Mouse (Mus musculus) MEL (cell line): ENCODE results near the gene Llcfc1. TPM values are rescaled to one million over a fixed set of nuclear protein-coding genes. Genes with fewer than 3 reads are reported as not detected.
A peak's percentile ranks its signal among the peaks of the same experiment; 100 is the strongest.

Source experiments
- DNase-seq: peaks from one replicate; pipeline ENCODE4 v3.0.0; 2011; ENCODE audit warnings: low read depth, low spot score
- H3K27ac ChIP-seq: 2 replicates; pipeline ENCODE4 v1.5.1; 2012; ENCODE audit warnings: low read depth, mild to moderate bottlenecking, control low read depth, low read length, moderate library complexity; ENCODE audit not compliant: control insufficient read depth
- H3K27me3 ChIP-seq, 2 experiments: fragments of 150-350 bp in 1 of 2; sonication (generic) in 1 of 2; 2 replicates each; pipeline ENCODE4 v1.6.1; 2012; ENCODE audit warnings: low read length in 2 of 2, mild to moderate bottlenecking in 2 of 2, improper control_type of control experiment in 1 of 2, moderate library complexity in 1 of 2; ENCODE audit not compliant: insufficient read depth in 2 of 2, control insufficient read depth in 1 of 2
- H3K36me3 ChIP-seq, 2 experiments: 2 replicates each; pipeline ENCODE4 v1.6.1; 2012 to 2014; ENCODE audit warnings: low read length in 2 of 2, improper control_type of control experiment in 1 of 2, inconsistent platforms in 1 of 2, mild to moderate bottlenecking in 1 of 2; ENCODE audit not compliant: insufficient read depth in 2 of 2, control insufficient read depth in 1 of 2
- H3K4me1 ChIP-seq, 2 experiments: fragments of 150-350 bp in 1 of 2; sonication (generic) in 1 of 2; 2 replicates each; pipeline ENCODE4 v1.6.1; 2012; ENCODE audit warnings: low read length in 2 of 2, improper control_type of control experiment in 1 of 2, mild to moderate bottlenecking in 1 of 2; ENCODE audit not compliant: insufficient read depth in 2 of 2, control insufficient read depth in 1 of 2
- H3K4me3 ChIP-seq, 2 experiments: fragments of 150-350 bp in 1 of 2; sonication (generic) in 1 of 2; 2 replicates each; pipeline ENCODE4 v1.5.1; 2012; ENCODE audit warnings: low read depth in 2 of 2, low read length in 2 of 2, mild to moderate bottlenecking in 2 of 2, moderate library complexity in 2 of 2, control low read depth in 1 of 2, improper control_type of control experiment in 1 of 2; ENCODE audit not compliant: control insufficient read depth in 1 of 2, insufficient read depth in 1 of 2
- H3K79me2 ChIP-seq: 2 replicates; pipeline ENCODE4 v1.6.1; 2012; ENCODE audit warnings: mild to moderate bottlenecking, low read length, moderate library complexity; ENCODE audit not compliant: control insufficient read depth, poor library complexity, insufficient read depth
- H3K9ac ChIP-seq: 2 replicates; pipeline ENCODE4 v1.6.1; 2012; ENCODE audit warnings: low read depth, mild to moderate bottlenecking, control low read depth, low read length, moderate library complexity; ENCODE audit not compliant: control insufficient read depth, poor library complexity, severe bottlenecking
- H3K9me3 ChIP-seq: fragments of 150-350 bp; sonication (generic); replicated peaks from 2 replicates; pipeline ENCODE4 v1.6.1; 2012; ENCODE audit warnings: mild to moderate bottlenecking, low read length, improper control_type of control experiment, moderate library complexity; ENCODE audit not compliant: insufficient read depth
- CHD1 ChIP-seq: IDR thresholded peaks from 2 replicates; pipeline ENCODE4 v1.6.1; 2012; ENCODE audit warnings: low read depth, mild to moderate bottlenecking, inconsistent platforms, low read length, improper control_type of control experiment
- CHD2 ChIP-seq: IDR thresholded peaks from 2 replicates; pipeline ENCODE4 v1.6.1; 2011; ENCODE audit warnings: low read length, improper control_type of control experiment
- CTCF ChIP-seq, 3 experiments: IDR thresholded peaks in 2 of 3; conservative IDR thresholded peaks in 1 of 3; 2 replicates each; pipeline ENCODE4 v1.5.1; 2011 to 2012; ENCODE audit warnings: low read length in 3 of 3, low read depth in 2 of 3, mild to moderate bottlenecking in 2 of 3, improper control_type of control experiment in 1 of 3, inconsistent platforms in 1 of 3, mixed read lengths in 1 of 3, moderate library complexity in 1 of 3; ENCODE audit not compliant: control insufficient read depth in 1 of 3, insufficient read depth in 1 of 3, poor library complexity in 1 of 3, severe bottlenecking in 1 of 3
- ELF1 ChIP-seq: IDR thresholded peaks from 2 replicates; pipeline ENCODE4 v1.6.1; 2014; ENCODE audit warnings: low read depth, mild to moderate bottlenecking, inconsistent platforms, low read length, improper control_type of control experiment, moderate library complexity
- EP300 ChIP-seq, 2 experiments: IDR thresholded peaks; 2 replicates each; pipeline ENCODE4 v1.6.1; 2011; ENCODE audit warnings: improper control_type of control experiment in 2 of 2, low read length in 2 of 2, low read depth in 1 of 2, mild to moderate bottlenecking in 1 of 2
- ETS1 ChIP-seq: IDR thresholded peaks from 2 replicates; pipeline ENCODE4 v1.6.1; 2012; ENCODE audit warnings: low read depth, mild to moderate bottlenecking, inconsistent platforms, low read length, improper control_type of control experiment, moderate library complexity
- GATA1 ChIP-seq: IDR thresholded peaks from 2 replicates; pipeline ENCODE4 v1.6.1; 2011; ENCODE audit warnings: low read depth, low read length, improper control_type of control experiment
- JUND ChIP-seq: IDR thresholded peaks from 2 replicates; pipeline ENCODE4 v1.6.1; 2011; ENCODE audit warnings: low read depth, mild to moderate bottlenecking, improper control_type of control experiment, low read length
- KAT2A ChIP-seq: conservative IDR thresholded peaks from 2 replicates; pipeline ENCODE4 v1.6.1; 2012; ENCODE audit warnings: low read depth, low read length, improper control_type of control experiment, inconsistent platforms
- MAFK ChIP-seq: IDR thresholded peaks from 2 replicates; pipeline ENCODE4 v1.6.1; 2011; ENCODE audit warnings: low read depth, mild to moderate bottlenecking, low read length, improper control_type of control experiment, borderline replicate concordance
- MAX ChIP-seq: IDR thresholded peaks from 2 replicates; pipeline ENCODE4 v1.6.1; 2011; ENCODE audit warnings: low read length, improper control_type of control experiment
- MAZ ChIP-seq: IDR thresholded peaks from 2 replicates; pipeline ENCODE4 v1.6.1; 2012; ENCODE audit warnings: low read depth, mild to moderate bottlenecking, inconsistent platforms, low read length, improper control_type of control experiment
- MEF2A ChIP-seq: IDR thresholded peaks from 2 replicates; pipeline ENCODE4 v1.6.1; 2014; ENCODE audit warnings: low read depth, mild to moderate bottlenecking, inconsistent platforms, low read length, improper control_type of control experiment; ENCODE audit not compliant: poor library complexity, insufficient replicate concordance, severe bottlenecking; ENCODE audit errors: extremely low read depth
- MYC ChIP-seq: IDR thresholded peaks from 2 replicates; pipeline ENCODE4 v1.6.1; 2011; ENCODE audit warnings: low read depth, mild to moderate bottlenecking, low read length, improper control_type of control experiment, moderate library complexity
- NRF1 ChIP-seq: IDR thresholded peaks from 2 replicates; pipeline ENCODE4 v1.6.1; 2014; ENCODE audit warnings: low read depth, mild to moderate bottlenecking, inconsistent platforms, low read length, improper control_type of control experiment, moderate library complexity; ENCODE audit not compliant: poor library complexity, insufficient read depth, severe bottlenecking
- POLR2A ChIP-seq, 2 experiments: IDR thresholded peaks; 2 replicates each; pipeline ENCODE4 v1.6.1; 2011 to 2012; ENCODE audit warnings: low read length in 2 of 2, mild to moderate bottlenecking in 2 of 2, control low read depth in 1 of 2, improper control_type of control experiment in 1 of 2, low read depth in 1 of 2, moderate library complexity in 1 of 2; ENCODE audit not compliant: control insufficient read depth in 1 of 2, insufficient read depth in 1 of 2, poor library complexity in 1 of 2
- POLR2AphosphoS2 ChIP-seq: IDR thresholded peaks from 2 replicates; pipeline ENCODE4 v1.6.1; 2011; ENCODE audit warnings: low read length, improper control_type of control experiment
- RCOR1 ChIP-seq: IDR thresholded peaks from 2 replicates; pipeline ENCODE4 v1.6.1; 2012; ENCODE audit warnings: low read depth, mild to moderate bottlenecking, inconsistent platforms, low read length, improper control_type of control experiment
- SMC3 ChIP-seq: IDR thresholded peaks from 2 replicates; pipeline ENCODE4 v1.6.1; 2011; ENCODE audit warnings: low read depth, low read length, improper control_type of control experiment
- TAL1 ChIP-seq: IDR thresholded peaks from 2 replicates; pipeline ENCODE4 v1.6.1; 2012; ENCODE audit warnings: mild to moderate bottlenecking, inconsistent platforms, low read length, moderate library complexity, mixed read lengths
- TCF12 ChIP-seq: IDR thresholded peaks from 2 replicates; pipeline ENCODE4 v1.6.1; 2014; ENCODE audit warnings: low read depth, mild to moderate bottlenecking, inconsistent platforms, low read length, improper control_type of control experiment, moderate library complexity
- ZC3H11A ChIP-seq: IDR thresholded peaks from 2 replicates; pipeline ENCODE4 v1.6.1; 2012; ENCODE audit warnings: low read depth, mild to moderate bottlenecking, inconsistent platforms, low read length, improper control_type of control experiment
- ZKSCAN1 ChIP-seq: IDR thresholded peaks from 2 replicates; pipeline ENCODE4 v1.6.1; 2012; ENCODE audit warnings: low read depth, mild to moderate bottlenecking, inconsistent platforms, low read length, improper control_type of control experiment, moderate library complexity
- ZMIZ1 ChIP-seq: IDR thresholded peaks from 2 replicates; pipeline ENCODE4 v1.6.1; 2012; ENCODE audit warnings: low read depth, mild to moderate bottlenecking, inconsistent platforms, low read length, improper control_type of control experiment, moderate library complexity
- polyA plus RNA-seq, 2 experiments: library from polyadenylated mRNA; stranded (reverse) in 1 of 2; unstranded in 1 of 2; fragments of >175 nt in 1 of 2; fragments of >200 nt in 1 of 2; gene quantifications; 2 replicates each; pipeline versions ENCODE4 v1.2.1 to v1.2.4; 2012; ENCODE audit warnings: low replicate concordance in 2 of 2, low read depth in 1 of 2; ENCODE audit not compliant: insufficient read length in 2 of 2, insufficient read depth in 1 of 2, missing spikeins in 1 of 2
- total RNA-seq: library from RNA; depleted of rRNA; stranded (reverse); fragments of 300-350 nt; gene quantifications from 2 replicates; pipeline ENCODE4 v1.2.3, GENCODE M21; 2012

The Llcfc1 gene
- total and polyA plus RNA-seq, 3 experiments: not detected

GRCm38 (mm10) chr6:41694407-41694806 lies 10.2 kb downstream of the Llcfc1 start:
- H3K9ac ChIP-seq: no peak overlapping the region
- no peak overlapping the region for H3K27ac ChIP-seq
- H3K4me1 ChIP-seq: no peaks in the 10 kb centered on the region; a peak in 1 of 4 replicates
- H3K79me2 ChIP-seq: no peaks in the 10 kb centered on the region
- H3K4me3 ChIP-seq: no peak overlapping the region
- TF ChIP-seq MEF2A: no peak
- no peak for TF ChIP-seq ZKSCAN1
- TF ChIP-seq ZC3H11A: no peak
- no peak for TF ChIP-seq ZMIZ1
- TF ChIP-seq MYC: no peak
- no peak for TF ChIP-seq CTCF (IDR thresholded peaks at IDR 0.05 in 2 of 3, conservative IDR thresholded peaks at IDR 0.05 in 1 of 3; ENCODE audit: control insufficient read depth in 1 of 3, insufficient read depth in 1 of 3, low read depth in 2 of 3, low read length in 3 of 3, poor library complexity in 1 of 3, severe bottlenecking in 1 of 3)
- TF ChIP-seq MAZ: no peak
- no peak for TF ChIP-seq POLR2A (IDR thresholded peaks at IDR 0.05; ENCODE audit: control insufficient read depth in 1 of 2, insufficient read depth in 1 of 2, low read depth in 1 of 2, low read length in 2 of 2, poor library complexity in 1 of 2)
- TF ChIP-seq JUND: no peak
- no peak for TF ChIP-seq NRF1
- no peak for TF ChIP-seq SMC3
- TF ChIP-seq CHD1: no peak
- TF ChIP-seq MAFK: no peak
- no peak for TF ChIP-seq POLR2AphosphoS2
- TF ChIP-seq MAX: no peak
- no peak for TF ChIP-seq CHD2
- TF ChIP-seq TCF12: no peak
- no peak for TF ChIP-seq RCOR1
- TF ChIP-seq ELF1: no peak
- H3K27me3 ChIP-seq: no peaks in the 10 kb centered on the region
- H3K9me3 ChIP-seq: no peaks in the 10 kb centered on the region
- H3K36me3 ChIP-seq: peaks cover 2 to 21% of the 10 kb centered on the region in 2 experiments; a peak in 3 of 4 replicates
- no peak for DNase-seq

GRCm38 (mm10) chr6:41701245-41701644 lies 17.0 kb downstream of the Llcfc1 start:
- no peak overlapping the region for H3K27ac ChIP-seq
- H3K79me2 ChIP-seq: peaks cover 15% of the 10 kb centered on the region
- no peaks in the 10 kb centered on the region for H3K9me3 ChIP-seq
- no peak overlapping the region for H3K9ac ChIP-seq
- peak; percentile 27 for DNase-seq
- peaks cover 8 to 57% of the 10 kb centered on the region in 2 experiments for H3K36me3 ChIP-seq
- TF ChIP-seq RCOR1 (0 out of 2 replicates have a peak, but pooled peaks have one; percentile 6), MAFK (0 out of 2 replicates have a peak, but pooled peaks have one; percentile 49), GATA1 (peak; percentile 67), TAL1 (peak; percentile 13; the same call in 1 of the 2 replicates), ZC3H11A (no peak), ETS1 (peak; percentile 35; the same call in 1 of the 2 replicates), KAT2A (no peak), EP300 (IDR thresholded peaks at IDR 0.05; ENCODE audit: low read depth in 1 of 2, low read length in 2 of 2) (peak; percentile 31 to 43; a peak in 2 of 4 replicates)
- TF ChIP-seq, all 39 proteins: peak for 6
- Histone ChIP-seq H3K4me1 (peaks cover 27 to 38% of the 10 kb centered on the region in 2 experiments), H3K27me3 (no peaks in the 10 kb centered on the region), H3K4me3 (no peak overlapping the region)
